Mouse (Mus musculus) activated CD4-positive, CD25-positive, alpha-beta regulatory T cell, adult 4 months (primary cell): Measurements from ENCODE around the gene Scaf1. TPM values are rescaled to one million over a fixed set of nuclear protein-coding genes. Genes with fewer than 3 reads are reported as not detected.

Source experiments
- ATAC-seq: one replicate; pipeline ENCODE4 v1.8.0; 2017
- polyA plus RNA-seq, 2 experiments: library from polyadenylated mRNA; unstranded; fragments of 100-300 nt; shearing (Covaris generic); gene quantifications; one replicate each; pipeline ENCODE4 v1.2.1; 2017

Scaf1 gene
- polyA plus RNA-seq, 2 experiments from 2014 or later, result 8.6 to 8.7 TPM

DNA sequence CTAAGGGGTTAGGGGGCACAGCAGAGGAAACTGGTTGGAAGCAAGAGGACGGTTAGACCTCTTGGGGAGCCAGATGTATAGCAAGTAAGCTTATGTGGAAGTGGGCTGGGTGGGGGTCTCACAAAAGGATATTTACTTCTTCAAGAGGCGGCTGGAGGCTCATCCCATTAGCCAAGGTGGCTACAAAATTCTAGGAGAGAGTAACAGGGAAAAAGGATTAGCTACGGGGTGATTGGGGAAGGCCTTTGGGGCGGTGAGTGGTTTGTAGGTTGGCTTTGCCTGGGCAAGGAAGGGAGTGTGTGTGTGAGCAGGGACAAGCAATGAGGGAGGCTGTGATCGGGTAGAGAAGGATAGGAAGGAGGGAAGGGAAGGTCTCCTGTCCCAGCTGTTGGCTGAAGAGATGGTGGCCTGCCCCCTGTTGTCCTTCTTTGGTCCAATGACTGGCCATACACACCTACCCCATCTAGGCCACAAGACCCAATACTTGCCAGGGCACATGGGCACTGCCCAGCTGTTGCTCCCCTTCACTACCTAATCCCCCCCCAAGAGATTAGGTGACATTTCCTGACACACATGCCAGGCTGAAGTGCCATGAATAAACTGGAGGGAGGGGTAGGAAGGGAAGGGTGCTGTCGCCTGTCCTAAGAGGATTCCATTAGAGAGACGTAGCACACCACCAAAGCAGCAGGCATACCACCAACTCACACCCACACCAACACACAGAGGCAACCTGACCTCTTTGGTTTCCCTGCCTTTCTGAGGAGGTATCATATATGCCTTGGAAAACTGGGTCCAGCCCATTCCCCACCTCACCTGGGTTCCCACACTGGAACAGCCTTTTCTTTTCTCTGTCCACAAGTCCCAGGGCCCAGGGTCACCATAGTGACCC lies 32.0 kb downstream of the Scaf1 start:
- ATAC-seq, result no peak

DNA sequence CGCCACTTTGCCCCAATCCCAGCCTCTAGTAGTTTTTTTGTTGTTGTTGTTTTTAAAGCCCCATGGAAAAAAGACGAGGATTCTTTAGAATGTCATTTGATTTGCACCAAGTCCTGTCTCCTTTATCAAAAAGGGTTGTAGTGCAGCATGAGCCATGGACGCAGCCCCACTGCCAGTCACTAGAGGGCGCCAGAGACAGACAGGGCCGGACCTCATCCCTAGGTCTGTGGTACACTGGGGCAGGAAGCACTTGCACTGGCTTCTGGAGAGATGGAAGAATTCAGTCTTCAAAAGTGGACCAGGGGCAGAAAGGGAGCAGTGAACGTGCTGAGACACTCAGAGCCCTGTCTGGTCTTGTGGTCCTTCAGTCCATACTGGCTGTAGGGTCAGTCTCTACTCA lies 33.1 kb downstream of the Scaf1 start:
- no peak for ATAC-seq

DNA sequence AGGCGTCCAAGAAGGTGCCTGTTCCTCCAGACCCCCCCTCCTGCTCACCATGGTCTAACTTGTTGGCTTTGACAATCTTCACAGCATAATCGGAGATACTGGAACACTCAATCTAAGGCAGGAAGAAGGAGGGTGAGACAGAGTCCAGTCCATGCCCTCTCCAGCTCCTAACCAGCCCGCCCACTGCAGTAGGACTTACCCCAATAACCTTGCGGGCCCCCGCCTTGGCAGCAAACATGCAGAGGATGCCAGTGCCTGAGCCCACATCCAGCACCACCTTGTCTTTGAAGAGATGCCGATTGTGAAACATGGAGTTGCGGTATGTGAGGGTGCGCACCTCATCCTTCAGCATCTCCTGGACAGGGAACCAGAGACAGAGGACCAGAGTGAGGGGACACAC lies 34.6 kb downstream of the Scaf1 start:
- no peak for ATAC-seq

DNA sequence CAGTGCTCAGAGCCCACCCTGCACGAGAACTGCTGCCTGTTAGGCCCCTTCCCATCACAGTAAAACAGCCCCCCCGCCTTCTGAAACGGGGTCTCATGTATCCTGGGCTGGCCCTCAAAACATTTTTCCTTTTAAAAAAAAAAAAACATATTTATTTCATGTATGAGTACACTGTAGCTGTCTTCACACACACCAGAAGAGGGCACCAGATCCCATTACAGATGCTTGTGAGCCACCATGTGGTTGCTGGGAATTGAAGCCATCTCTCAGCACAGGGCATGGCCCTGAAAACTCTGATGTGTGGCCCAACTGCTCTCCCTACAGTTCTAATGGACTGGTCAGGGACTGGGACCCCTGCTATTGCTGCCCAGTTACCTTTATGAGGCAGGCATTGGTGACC lies 37.9 kb downstream of the Scaf1 start:
- ATAC-seq, result no peak

DNA sequence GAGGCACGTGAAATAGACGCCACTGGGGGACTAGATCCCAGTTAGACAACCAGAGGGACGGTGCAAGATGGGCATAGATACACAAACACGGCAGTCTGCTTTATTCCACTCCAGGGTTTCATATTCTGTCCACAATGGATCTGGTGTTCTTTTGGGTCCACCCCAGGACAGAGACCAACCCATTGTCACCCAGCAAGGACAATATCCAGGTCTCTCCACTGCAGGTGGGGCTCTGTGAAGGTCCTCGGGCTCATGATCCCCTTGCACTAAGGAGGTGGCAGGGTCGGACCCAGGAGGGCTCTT lies 41.1 kb downstream of the Scaf1 start:
- ATAC-seq, result no peak

DNA sequence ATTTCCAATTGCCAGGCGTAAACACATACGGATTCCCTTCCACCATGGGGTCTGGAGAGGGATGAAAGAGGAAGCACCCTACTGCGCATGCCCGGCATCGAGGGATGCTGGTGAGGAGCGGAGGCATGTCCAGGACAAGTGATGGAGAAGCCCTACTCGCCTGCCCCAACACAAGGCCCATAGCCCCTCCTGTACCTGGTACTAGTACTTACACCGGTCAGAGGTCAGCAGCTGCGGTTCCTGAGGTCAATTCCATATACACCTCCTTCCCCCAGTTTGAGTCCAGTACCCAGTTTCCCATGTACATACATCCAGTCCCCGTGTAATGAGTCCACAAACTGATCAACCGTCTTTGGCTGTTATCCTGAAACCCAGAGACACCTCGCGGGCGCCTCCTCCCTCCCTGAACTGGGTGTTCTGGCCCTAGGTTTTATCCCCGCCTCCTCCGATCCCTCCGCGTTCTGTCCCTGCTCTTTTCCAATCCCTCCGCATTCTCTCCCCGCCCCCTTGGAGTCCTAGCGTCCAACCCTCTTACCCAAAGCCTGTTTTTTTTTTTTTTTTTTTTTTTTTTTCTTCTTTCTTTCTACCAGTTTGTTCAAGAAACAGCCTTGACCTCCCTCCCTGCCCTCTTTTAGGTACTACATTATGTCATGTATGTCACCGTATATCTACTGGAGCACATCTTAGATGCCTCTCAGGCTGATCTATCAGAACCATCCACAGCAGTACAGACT lies 41.6 kb downstream of the Scaf1 start, which contains the start of gene Cpt1c:
Cpt1c (minus strand) TSS at position 469 of the 734 bp plus-strand sequence.
- no peak for ATAC-seq

DNA sequence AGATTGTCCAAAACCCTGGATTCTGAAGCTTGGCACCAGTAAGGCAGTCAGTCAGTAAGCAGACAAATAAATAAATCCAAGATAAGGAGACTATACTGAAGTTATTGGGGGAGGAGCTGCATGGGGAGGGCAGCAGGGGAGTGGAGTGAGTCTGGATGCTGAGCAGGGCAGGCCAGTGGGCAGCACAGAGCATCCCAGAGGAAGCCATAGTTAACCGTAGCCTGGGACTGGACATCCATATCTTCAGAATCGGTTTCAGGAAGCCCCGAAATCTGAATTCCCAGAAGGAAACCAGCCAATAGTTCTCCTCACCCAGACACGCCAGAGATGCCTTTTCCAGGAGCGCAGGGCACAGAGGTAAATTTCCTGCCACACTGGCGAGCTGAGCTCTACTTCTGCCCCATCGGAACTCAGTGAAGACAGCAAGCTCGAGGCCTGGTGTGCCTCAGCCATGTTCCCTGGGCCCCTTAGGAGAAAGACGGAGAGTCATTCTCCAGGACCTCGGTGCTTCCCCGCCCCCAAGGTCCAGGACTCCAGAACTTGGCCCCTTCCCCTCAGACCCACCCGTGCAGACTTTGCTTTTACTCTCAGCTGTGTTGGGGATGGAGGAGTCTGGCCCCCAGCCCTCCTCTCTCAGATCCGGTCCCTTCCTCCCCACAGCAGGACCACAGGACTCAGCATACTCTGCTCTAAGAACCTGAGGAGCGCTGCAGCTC lies 42.6 kb downstream of the Scaf1 start:
- no peak for ATAC-seq

DNA sequence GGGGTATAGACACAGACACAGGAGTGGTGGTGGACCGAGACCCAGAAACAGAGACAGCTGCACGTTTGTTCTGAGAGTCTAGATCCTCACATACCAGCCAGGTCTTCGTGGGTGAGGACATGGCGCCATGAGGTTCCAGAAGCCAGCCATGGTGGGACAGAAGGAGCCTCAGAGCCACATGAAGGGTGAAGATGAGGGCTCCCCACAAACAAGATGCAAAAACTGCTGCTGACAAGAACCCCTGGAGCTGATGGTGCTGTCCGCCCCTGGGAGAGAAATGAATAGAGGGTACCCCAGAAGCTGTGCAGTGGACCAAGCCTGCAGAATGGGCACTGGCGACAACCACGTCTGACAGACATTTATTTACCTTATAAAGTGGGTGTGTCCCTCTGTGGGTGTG lies 45.0 kb downstream of the Scaf1 start:
- no peak for ATAC-seq

DNA sequence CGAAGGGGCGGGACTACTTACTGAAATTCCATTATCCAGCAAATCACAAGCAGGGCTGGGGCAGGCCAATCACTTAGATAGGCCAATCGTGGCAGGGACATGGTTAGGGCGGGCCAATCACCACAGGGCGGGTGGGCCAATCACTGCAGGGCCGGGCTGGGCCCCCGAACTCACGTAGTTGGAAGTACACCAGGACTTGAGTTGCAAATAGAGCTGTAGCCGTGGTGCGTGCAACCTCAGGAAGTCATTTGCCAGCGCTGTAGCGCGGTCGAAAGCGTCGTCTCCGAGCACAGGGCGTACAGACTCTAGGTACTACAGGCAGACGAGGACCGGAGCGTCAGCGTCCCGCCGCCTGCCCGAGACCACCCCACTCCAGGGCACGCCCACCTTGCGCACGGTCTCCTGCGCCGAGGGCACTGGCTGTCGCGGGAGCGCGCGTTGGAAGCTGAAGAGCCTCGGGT lies 45.9 kb downstream of the Scaf1 start:
- ATAC-seq, result peak; percentile 87

DNA sequence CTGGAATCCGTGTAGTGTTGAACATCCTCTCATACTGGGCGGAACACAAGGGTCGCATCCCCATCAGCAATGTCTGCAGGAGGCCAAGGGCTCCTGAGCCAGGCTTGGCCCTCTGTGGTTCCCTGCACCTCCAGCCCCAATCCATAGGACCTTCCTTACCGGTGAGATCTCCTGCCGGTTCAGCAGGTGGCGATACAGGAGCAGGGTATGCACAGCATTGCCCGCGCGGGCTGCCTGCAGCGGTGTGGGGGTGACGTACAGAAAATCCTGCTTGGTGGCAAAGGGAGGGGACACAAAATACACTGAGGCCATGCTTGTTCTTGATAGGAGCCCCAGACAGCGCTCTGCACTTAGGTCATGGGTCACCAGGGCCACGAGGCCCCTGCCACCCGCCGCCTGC lies 49.5 kb downstream of the Scaf1 start:
- no peak for ATAC-seq

DNA sequence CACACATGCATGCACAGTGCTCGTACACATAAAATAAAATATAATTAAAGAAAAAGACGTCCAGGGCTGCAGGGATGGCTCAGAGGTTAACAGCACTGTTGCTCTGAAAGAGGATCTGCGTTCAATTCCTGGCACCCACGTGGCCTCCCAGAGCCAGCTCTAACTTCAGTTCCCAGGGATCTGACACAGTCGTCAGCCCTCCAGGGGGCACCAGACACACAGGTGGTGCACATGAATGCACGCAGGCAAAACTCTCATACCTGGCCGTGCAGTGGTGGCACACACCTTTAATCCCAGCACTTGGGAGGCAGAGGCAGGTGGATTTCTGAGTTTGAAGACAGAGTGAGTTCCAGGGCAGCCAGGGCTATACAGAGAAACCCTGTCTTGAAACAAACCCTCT lies 50.2 kb downstream of the Scaf1 start:
- ATAC-seq, result no peak

DNA sequence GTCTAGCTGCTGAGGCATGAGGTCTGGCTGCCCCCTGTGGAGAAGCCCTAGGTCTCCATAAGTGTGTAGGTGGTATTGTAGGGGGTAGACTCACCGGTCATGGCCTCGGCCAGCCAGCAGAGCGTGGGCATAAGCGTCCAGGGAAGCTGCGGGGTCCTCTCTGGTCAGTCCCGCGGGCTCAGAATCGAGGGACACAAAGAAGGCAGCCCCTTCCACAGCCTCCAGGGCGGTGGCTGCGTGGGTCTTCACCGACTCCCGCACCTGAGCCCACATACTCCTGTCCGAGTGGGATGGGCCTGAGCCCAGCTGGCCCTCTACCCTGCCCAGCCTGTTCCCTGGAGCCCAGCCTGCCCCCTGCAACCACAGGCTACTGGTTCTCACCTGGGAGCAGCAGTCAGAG lies 51.2 kb downstream of the Scaf1 start:
- ATAC-seq, result no peak

DNA sequence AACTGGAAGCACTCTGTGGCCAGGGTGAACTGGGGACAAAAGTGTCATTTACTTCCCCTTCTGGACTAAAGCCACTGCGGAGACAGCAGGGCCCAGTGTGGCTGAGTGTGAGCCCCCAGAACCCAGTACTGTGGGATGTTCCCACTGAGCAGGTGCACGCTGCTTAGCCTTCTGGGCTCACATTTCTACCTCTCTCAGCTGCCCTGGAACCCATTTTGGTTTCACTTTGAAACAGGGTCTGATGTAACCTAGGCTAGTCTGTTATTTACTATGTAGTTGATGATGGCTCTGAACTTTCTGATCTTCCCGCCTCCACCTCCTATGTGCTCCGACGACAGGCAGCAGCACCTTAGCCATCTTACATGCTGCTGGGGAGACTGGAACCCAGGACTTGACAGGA lies 53.3 kb downstream of the Scaf1 start:
- ATAC-seq, result no peak

DNA sequence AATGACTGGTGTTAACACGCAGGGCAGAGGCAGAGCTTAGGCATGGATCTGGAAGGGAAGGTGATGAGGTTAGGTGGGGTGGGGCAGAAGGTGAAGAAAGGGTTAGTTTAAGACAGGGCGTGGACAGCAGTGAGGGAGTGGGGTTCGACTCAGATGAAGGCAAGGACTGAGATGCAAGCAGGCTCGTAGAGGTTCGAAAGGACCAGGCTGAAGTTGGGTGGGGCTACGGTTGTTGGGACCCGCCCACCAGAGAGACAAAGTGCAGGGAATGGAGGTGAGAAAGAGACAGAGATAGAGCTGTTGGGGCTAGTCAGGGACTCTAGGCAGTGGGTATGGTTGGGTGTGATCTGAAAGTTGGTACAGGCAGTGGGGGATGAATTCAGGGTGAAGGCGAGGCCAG lies 53.8 kb downstream of the Scaf1 start:
- ATAC-seq, result no peak

DNA sequence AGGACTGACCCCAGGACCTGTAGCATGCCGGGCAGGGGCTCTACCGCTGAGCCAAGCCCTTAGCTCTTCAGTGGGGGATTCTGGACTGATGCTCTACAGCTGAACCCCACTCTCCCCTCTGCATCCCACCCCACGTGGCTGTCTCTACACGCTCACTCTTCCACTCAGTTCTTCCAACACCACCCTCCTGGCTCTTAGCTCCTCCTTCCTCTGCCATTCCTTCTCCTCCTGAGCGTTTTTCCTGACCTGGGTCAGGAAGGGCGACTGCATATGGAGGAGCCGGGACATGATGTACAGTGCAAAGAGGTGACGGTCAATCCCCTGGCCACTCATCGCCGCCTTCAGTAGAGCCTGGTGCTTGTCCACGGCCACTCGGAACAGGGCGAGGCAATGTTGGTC lies 55.7 kb downstream of the Scaf1 start:
- ATAC-seq, result no peak

DNA sequence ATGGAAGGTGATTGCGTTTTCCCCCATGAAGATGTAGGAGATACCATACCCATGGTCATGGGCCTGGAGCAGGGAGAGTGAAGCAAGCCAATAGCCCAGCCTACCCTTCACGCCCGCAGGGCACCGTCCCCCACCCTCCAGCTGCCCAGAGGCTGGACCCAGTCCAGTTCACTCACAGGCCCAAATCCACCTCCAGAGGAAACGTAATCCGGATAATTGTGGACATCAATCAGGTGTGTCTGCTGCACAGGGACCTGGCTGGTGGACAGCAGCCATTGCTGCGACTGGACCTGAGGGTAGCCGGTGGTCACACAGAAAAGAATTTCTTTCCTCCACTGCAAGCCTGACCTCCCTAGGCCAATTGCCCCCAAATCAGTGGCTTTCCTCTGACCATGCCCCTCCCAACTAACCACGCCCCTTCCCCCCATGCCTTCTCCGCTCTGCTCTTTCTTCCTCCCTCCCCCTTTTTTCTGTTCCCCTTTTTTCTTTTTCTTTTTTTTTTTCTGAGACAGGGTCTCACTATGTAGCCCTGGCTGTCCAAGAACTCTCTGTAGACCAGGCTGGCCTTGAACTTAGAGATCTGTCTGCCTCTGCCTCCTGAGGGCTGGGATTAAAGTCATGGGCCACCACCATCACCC lies 56.2 kb downstream of the Scaf1 start:
- no peak for ATAC-seq

DNA sequence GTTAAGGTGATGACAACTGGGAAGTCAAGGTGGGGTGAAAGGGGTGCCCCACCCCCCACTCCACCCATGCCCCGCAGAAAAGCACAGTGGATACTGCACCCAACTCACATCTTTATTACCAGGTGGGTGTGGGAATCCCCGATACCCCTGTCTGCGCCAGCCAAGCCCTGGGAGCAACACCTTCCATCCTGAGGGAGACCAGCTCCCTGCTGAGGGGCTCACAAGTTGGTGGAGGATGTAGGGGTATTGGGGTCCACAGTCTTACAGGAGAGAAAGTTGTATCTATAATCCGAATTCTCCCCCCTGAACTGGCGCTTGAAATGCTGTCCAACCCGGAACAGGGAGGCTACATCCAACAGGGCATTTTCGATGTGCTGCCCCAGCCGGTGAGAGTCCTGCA lies 56.9 kb downstream of the Scaf1 start:
- ATAC-seq, result no peak

DNA sequence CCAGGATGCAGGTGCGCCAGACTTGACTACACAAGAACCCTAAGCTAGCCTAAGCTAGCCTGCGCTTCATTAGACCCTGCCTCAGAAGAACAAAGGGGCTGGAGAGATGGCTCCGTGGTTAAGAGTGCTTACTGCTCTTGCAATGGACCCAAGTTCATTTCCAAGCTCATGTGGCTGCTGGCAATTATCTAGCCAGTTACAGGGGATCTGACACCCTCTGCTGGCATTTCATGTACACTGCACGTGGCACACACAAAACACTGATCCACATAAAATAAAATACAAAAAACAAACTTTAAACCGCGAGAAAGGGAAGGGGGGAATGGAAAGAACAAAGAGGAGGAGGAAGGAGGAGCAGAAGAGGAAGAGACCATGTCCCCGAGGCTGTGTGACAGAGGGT lies 58.0 kb downstream of the Scaf1 start:
- no peak for ATAC-seq

DNA sequence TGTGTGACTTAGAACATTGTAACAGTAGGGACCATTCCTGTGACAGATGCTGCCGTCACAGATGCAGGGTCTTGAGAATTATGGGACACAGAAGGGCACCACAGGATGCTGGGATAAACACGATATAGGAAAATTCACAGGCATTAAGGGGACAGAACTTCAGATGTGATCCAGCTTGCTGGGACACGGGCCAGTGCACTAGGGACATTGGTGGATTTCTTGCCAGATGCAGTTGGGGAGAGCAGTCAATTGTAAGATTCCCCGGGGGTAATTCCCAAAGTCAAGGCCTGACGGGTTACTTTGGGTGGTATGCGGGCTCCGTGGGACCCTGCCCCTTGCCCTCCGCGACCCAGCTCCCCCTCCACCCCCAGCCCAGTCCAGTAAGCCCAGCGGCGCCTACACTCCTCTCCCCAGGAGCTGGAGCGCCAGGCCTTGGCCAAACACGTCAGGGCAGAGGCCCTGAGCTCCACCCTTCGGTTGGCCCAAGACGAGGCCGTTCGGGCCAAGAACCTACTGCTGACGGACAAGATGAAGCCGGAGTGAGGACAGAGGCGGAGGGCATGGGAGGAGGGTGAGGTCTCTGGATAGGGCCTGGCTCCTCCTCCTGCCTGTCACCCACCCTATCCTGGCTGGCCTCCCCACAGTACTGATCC lies 58.9 kb downstream of the Scaf1 start:
- ATAC-seq, result no peak

DNA sequence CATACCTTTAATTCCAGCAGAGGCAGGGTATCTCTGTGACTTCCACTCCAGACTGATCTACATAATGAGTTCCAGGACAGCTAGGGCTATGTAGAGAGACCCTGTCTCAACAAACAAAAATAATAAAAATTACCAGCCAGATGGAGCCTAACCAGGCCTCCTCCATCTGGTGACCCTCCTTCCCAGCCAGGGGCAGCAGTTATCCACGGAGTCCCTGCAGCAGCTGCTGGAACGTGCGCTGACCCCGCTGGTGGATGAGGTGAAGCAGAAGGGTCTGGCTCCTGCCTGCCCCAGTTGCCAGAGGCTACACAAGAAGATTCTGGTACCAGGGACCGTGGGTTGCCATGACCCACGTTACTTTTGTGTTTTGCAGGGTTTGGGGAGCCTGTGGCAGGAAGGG lies 59.9 kb downstream of the Scaf1 start:
- ATAC-seq, result no peak

DNA sequence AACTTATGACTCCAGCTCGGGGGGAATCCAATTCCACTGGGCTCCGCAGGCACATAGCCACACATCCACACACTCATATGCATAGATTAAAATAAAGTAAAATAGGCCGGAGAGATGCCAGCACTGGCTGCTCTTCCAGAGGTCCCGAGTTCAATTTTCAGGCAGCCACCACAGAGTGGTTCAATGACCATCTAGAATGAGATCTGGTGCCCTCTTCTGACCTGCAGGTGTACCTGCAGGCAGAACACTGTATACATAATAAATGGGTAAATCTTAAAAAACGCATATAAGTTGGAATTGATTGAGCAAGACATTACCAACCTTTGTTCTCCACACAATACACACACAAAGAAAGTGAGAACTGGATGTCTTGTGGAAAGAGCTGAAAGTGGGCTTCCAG lies 60.5 kb downstream of the Scaf1 start:
- no peak for ATAC-seq

DNA sequence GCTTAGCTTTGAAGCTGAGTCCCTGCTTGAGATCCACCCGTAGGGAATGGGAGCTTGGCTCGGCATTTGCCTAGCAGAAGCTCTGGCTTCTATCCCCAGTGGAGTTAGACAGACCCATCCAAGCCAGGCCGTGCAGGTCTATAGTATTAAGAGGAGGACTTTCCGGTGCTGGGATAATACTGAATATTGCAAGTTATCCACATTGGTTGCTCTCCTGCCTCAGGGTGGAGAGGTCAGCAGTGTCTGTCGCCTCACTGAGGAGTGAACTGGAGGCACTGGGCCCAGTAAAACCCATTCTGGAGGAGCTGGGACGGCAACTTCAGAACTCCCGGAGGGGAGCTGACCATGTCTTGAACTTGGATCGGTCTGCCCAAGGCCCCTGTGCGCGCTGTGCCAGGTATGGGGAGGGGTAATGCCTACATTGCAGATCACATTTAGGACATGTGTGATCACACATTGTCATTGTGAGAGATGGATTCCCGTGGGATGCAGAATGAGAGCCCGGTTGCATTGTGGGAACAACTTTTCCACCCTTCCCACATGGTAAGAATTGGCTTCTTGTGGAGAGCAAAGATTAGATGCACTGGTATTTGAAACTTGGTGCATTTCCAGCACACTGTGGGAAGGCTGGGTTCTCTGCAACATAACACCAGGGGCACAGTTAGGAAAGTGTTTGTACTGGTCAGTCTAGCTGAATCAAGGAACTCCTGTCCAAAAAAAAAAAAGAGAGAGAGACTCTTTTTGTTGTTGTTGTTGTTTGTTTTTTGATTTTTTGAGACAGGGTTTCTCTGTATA lies 61.9 kb downstream of the Scaf1 start:
- no peak for ATAC-seq
